Mouse (Mus musculus): ENCODE data around the gene Sgms2. TPM values are rescaled to one million over a fixed set of nuclear protein-coding genes. Genes with fewer than 3 reads are reported as not detected.

Sgms2 gene
- polyA plus RNA-seq, 1 experiment from 2014 or later, result 11.1 TPM

DNA sequence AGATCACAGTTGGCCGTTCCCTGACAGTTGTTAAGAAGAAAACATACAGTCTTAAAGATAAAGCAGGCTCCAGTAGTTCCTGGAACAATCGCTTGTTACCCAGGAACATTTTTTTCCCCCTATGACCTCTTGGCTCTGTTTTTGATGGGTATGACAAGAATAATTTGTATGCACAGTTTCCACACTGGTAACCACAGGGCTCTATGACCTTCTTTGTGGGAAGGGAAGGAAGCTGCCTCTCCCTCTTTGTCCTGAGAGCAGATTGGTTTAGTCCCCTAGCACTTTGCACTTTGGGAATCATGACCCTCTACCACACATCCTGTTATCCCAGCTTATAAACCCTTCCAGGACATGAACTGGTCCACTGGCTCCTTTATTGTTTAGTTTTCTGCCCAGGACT, 16.8 kb upstream of the Sgms2 start:
- Histone ChIP-seq H3K27me3 (ENCODE audit: insufficient read depth, low read length) (no peaks in the 10 kb centered on the region), H3K9ac (replicated peaks; ENCODE audit: low read length) (no peak overlapping the region), H3K4me2 (replicated peaks; ENCODE audit: low read depth, low read length) (no peak overlapping the region), H3K4me1 (ENCODE audit: insufficient read depth, low read length) (no peaks in the 10 kb centered on the region), H3K9me3 (ENCODE audit: low read length) (no peaks in the 10 kb centered on the region), H3K36me3 (ENCODE audit: insufficient read depth, low read length) (no peaks in the 10 kb centered on the region), H3K27ac (ENCODE audit: low read length) (no peak overlapping the region), H3K4me3 (ENCODE audit: low read length) (no peak overlapping the region)
- ATAC-seq (ENCODE audit: low FRiP score, low TSS enrichment), result peak; percentile 35; the same call in 1 of the 2 replicates
- 60% methylated on average over 2 of the region's 2 CpGs for WGBS

DNA sequence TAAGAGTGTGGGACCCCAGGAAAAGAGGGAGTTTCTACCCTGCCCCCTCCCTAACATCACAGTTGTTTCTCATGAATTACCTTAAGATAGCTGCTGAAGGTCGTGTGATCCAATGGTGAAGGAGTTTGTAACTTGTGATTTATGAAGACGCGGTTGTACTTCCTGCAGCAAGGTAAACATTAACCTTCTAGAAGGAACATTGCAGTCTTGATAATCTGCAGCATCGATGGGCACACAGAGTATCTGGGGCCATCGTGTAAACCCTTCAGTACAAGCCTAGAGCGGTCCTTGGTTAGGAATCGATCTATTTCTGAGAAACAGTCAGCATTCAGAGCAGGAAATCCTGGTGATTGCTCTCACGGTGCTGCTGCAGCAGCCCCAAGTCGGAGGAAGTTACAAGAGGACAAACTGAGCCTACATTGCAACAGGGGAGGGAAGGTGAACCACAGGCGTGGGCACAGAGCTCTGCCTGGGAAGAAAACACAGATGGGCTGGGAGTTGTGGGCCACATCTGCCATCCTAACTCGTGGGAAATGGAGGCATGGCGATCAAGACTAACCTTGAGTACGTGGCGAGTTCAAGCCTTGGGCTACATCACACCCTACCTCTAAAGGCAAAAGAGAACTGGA, 13.5 kb upstream of the Sgms2 start:
- H3K9ac ChIP-seq (replicated peaks; ENCODE audit: low read length), result no peak overlapping the region
- H3K36me3 ChIP-seq (ENCODE audit: insufficient read depth, low read length), result no peaks in the 10 kb centered on the region
- peaks cover 7% of the 10 kb centered on the region; the same call in 1 of the 2 replicates for H3K4me1 ChIP-seq (ENCODE audit: insufficient read depth, low read length)
- no peak overlapping the region for H3K27ac ChIP-seq (ENCODE audit: low read length)
- no peak overlapping the region for H3K4me3 ChIP-seq (ENCODE audit: low read length)
- H3K4me2 ChIP-seq (replicated peaks; ENCODE audit: low read depth, low read length), result no peak overlapping the region
- 70% methylated on average over 14 of the region's 14 CpGs for WGBS
- ATAC-seq (ENCODE audit: low FRiP score, low TSS enrichment), result no peak
- H3K9me3 ChIP-seq (ENCODE audit: low read length), result no peaks in the 10 kb centered on the region
- no peaks in the 10 kb centered on the region for H3K27me3 ChIP-seq (ENCODE audit: insufficient read depth, low read length)

DNA sequence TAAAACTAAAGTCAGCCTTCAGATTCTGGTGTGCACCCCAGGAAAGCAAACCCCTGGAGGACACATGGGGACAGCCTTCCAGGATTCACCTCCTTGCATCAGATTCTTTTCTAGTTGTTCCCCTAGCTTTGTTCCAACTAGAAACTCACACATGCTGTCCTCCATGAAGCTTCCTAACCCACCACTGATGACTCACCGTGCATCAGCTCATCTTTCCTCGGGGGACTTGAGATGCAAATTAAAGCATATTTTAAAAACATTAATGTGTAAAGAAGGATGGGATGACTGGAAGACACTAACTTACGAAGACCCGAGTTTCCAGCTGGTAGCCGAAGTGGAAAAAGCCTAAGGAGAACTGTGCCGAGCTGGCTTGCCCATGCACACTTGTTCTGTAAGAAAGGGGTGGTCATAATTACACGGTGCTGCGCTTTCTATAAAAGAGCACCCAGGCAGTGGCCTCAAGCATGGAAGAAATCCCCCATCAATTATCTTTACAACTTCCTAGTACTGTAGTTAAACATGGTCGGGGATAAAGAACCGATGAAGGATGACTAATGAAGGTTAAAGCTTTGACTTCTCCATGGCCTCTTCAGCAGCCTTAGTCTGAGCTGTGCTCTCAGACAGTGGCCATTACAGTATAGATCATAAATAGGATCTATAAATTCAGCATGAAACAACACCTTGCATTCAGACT, 10.6 kb upstream of the Sgms2 start:
- Histone ChIP-seq H3K9me3 (ENCODE audit: low read length) (no peaks in the 10 kb centered on the region), H3K9ac (replicated peaks; ENCODE audit: low read length) (no peak overlapping the region), H3K27ac (ENCODE audit: low read length) (0 out of 2 replicates have a peak overlapping the region, but pooled peaks have one; percentile 45), H3K4me2 (replicated peaks; ENCODE audit: low read depth, low read length) (no peak overlapping the region), H3K4me1 (ENCODE audit: insufficient read depth, low read length) (peaks cover 7% of the 10 kb centered on the region; the same call in 1 of the 2 replicates), H3K36me3 (ENCODE audit: insufficient read depth, low read length) (no peaks in the 10 kb centered on the region), H3K4me3 (ENCODE audit: low read length) (no peak overlapping the region), H3K27me3 (ENCODE audit: insufficient read depth, low read length) (no peaks in the 10 kb centered on the region)
- peak; percentile 79; the same call in 1 of the 2 replicates for ATAC-seq (ENCODE audit: low FRiP score, low TSS enrichment)
- WGBS, result 30% methylated on average over 10 of the region's 10 CpGs

- no peaks in the 10 kb centered on the region for H3K27me3 ChIP-seq (ENCODE audit: insufficient read depth, low read length)
- WGBS, result 72% methylated on average over 6 of the region's 6 CpGs
- peaks cover 15% of the 10 kb centered on the region; the same call in 1 of the 2 replicates for H3K4me1 ChIP-seq (ENCODE audit: insufficient read depth, low read length)
- no peak overlapping the region for H3K4me2 ChIP-seq (replicated peaks; ENCODE audit: low read depth, low read length)
- no peak for ATAC-seq (ENCODE audit: low FRiP score, low TSS enrichment)
- no peaks in the 10 kb centered on the region for H3K36me3 ChIP-seq (ENCODE audit: insufficient read depth, low read length)
- H3K4me3 ChIP-seq (ENCODE audit: low read length), result no peak overlapping the region
- no peak overlapping the region for H3K9ac ChIP-seq (replicated peaks; ENCODE audit: low read length)
- H3K27ac ChIP-seq (ENCODE audit: low read length), result no peak overlapping the region
- no peaks in the 10 kb centered on the region for H3K9me3 ChIP-seq (ENCODE audit: low read length)
Observed at GRCm38 (mm10) chr3:131499651-131500050, 8.4 kb upstream of the Sgms2 start.

DNA sequence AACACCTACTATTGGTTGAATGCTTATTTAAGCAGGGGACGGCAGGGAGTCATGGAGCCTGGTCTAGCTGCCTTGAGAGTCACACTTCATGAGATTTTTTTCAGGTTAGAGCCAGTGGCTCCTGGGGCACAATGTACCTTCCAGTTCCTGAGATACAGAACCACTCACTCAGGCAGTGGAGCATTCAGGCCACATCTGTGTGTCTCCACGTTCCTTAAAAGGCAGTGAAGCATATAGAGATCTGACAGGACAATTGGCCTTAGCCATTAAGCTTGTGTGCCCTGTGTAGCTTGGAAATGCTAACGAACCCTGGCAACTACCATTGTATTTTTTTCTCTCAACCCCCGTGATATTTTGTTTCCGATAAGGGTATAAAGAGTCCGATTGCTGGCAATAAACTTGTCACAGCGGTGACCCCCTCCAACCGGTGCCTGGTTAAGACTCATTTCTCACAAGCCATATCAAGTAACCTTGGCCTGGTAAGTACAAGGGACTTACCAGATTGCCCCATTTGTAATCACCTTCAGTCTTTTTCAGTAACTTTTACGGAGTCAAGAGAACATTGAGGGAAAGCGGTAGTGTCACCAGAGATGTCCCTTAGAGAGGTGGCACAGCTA, 5.4 kb upstream of the Sgms2 start:
- 0 out of 2 replicates have a peak, but pooled peaks cover 4% of the 10 kb centered on the region for H3K27me3 ChIP-seq (ENCODE audit: insufficient read depth, low read length)
- H3K36me3 ChIP-seq (ENCODE audit: insufficient read depth, low read length), result no peaks in the 10 kb centered on the region
- peak; percentile 80 for ATAC-seq (ENCODE audit: low FRiP score, low TSS enrichment)
- no peak overlapping the region for H3K4me2 ChIP-seq (replicated peaks; ENCODE audit: low read depth, low read length)
- no peaks in the 10 kb centered on the region for H3K9me3 ChIP-seq (ENCODE audit: low read length)
- 21% methylated on average over 10 of the region's 10 CpGs for WGBS
- H3K27ac ChIP-seq (ENCODE audit: low read length), result peak overlapping the region; percentile 59
- H3K4me3 ChIP-seq (ENCODE audit: low read length), result no peak overlapping the region
- peaks cover 11% of the 10 kb centered on the region; the same call in 1 of the 2 replicates for H3K4me1 ChIP-seq (ENCODE audit: insufficient read depth, low read length)
- no peak overlapping the region for H3K9ac ChIP-seq (replicated peaks; ENCODE audit: low read length)

DNA sequence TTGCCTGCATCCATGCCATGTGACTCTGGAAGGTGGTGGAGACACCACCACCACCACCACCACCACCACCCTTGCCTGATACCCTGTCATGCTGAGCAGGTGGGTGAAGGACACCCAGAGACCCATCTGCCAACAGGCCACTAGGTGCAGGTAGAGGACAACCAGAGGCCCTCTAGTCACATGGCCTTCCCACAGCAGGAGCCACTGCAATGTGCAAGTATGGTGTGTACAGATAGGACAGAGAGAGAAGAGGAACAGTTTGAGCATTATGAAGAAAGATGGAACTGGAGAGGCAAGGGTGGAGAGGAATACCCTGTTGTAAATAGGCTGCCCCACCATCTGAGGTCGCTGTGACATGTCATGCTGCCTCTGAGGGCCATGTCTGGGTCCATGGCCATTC, 3.9 kb upstream of the Sgms2 start:
- Histone ChIP-seq H3K9ac (replicated peaks; ENCODE audit: low read length) (no peak overlapping the region), H3K9me3 (ENCODE audit: low read length) (no peaks in the 10 kb centered on the region), H3K4me1 (ENCODE audit: insufficient read depth, low read length) (peaks cover 8% of the 10 kb centered on the region; the same call in 1 of the 2 replicates), H3K36me3 (ENCODE audit: insufficient read depth, low read length) (no peaks in the 10 kb centered on the region), H3K27ac (ENCODE audit: low read length) (no peak overlapping the region), H3K4me3 (ENCODE audit: low read length) (no peak overlapping the region), H3K27me3 (ENCODE audit: insufficient read depth, low read length) (0 out of 2 replicates have a peak, but pooled peaks cover 4% of the 10 kb centered on the region), H3K4me2 (replicated peaks; ENCODE audit: low read depth, low read length) (no peak overlapping the region)
- no peak for ATAC-seq (ENCODE audit: low FRiP score, low TSS enrichment)
- 59% methylated on average over 1 of the region's 1 CpGs for WGBS

DNA sequence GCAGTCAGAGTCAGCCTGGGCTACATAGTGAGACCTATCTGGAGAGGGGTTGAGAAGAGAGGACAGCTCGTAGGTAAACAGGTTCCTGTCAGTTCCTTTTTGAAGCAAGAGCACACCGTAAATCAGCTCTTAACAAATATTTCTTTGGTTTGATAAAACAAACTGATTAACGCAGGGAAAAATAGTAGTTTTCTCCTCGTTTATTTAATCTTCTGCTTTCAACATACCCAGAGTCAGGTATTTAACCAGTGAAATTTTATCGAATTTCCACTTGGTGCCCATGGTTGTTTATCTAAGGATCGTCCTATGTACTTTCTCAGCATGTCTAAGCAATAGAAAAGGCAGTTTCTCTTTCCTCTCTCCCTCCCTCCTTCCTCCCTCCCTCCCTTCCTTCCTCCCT, 2.0 kb upstream of the Sgms2 start:
- no peak overlapping the region for H3K4me2 ChIP-seq (replicated peaks; ENCODE audit: low read depth, low read length)
- no peak for ATAC-seq (ENCODE audit: low FRiP score, low TSS enrichment)
- no peaks in the 10 kb centered on the region for H3K9me3 ChIP-seq (ENCODE audit: low read length)
- WGBS, result 39% methylated on average over 6 of the region's 6 CpGs
- H3K4me1 ChIP-seq (ENCODE audit: insufficient read depth, low read length), result peaks cover 16% of the 10 kb centered on the region; the same call in 1 of the 2 replicates
- 0 out of 2 replicates have a peak, but pooled peaks cover 4% of the 10 kb centered on the region for H3K27me3 ChIP-seq (ENCODE audit: insufficient read depth, low read length)
- no peak overlapping the region for H3K4me3 ChIP-seq (ENCODE audit: low read length)
- no peak overlapping the region for H3K27ac ChIP-seq (ENCODE audit: low read length)
- H3K36me3 ChIP-seq (ENCODE audit: insufficient read depth, low read length), result no peaks in the 10 kb centered on the region
- H3K9ac ChIP-seq (replicated peaks; ENCODE audit: low read length), result no peak overlapping the region

GRCm38 (mm10) chr3:131491980-131492379, 769 bp upstream of the Sgms2 start:
- Histone ChIP-seq H3K4me3 (ENCODE audit: low read length) (no peak overlapping the region), H3K27ac (ENCODE audit: low read length) (no peak overlapping the region), H3K9ac (replicated peaks; ENCODE audit: low read length) (no peak overlapping the region), H3K4me1 (ENCODE audit: insufficient read depth, low read length) (peaks cover 17% of the 10 kb centered on the region; the same call in 1 of the 2 replicates), H3K36me3 (ENCODE audit: insufficient read depth, low read length) (no peaks in the 10 kb centered on the region), H3K9me3 (ENCODE audit: low read length) (no peaks in the 10 kb centered on the region), H3K4me2 (replicated peaks; ENCODE audit: low read depth, low read length) (no peak overlapping the region), H3K27me3 (ENCODE audit: insufficient read depth, low read length) (0 out of 2 replicates have a peak, but pooled peaks cover 4% of the 10 kb centered on the region)
- no peak for ATAC-seq (ENCODE audit: low FRiP score, low TSS enrichment)
- WGBS, result 93% methylated on average over 7 of the region's 7 CpGs

DNA sequence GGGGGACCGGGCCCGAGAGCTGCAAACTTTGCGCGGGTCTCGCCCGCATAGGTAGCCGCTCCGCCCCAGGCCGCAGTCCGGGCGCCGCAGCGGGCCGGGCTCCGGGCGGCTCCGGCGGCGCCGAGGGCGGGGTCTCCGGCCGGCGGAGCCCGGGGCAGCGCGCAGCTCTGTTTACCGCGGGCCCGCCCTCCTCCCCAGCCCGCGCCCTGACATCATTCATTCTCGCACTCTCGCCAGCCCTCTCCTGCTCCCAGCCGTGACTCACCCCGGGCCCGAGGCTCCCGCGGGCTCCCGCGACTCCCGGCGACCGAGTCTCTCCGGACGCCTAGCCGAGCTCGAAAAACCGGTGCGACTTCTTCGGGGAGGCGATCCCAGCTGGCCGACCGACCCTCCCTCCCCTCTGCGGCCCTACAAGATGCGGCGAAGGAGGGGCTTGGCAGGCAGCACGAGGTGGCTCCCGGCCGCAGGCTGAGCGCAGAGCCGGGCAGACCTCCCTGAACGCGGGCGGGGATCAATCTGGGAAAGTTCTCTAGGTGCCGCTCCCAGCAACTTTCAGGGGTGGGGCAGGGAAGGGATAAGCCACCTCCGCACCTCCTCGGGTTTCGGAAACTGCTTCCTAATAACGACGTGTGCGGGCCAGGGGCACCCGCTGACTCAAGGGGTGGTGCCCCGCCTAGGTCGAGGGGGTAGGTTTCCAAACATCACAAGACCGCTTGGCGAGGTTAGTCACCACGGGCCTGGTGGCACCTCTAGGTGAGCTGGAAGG, 885 bp downstream of the Sgms2 start:
- under 1% methylated on average over 66 of the region's 78 CpGs for WGBS
- peak overlapping the region; percentile 92 for H3K27ac ChIP-seq (ENCODE audit: low read length)
- 0 out of 2 replicates have a peak, but pooled peaks cover 9% of the 10 kb centered on the region for H3K4me1 ChIP-seq (ENCODE audit: insufficient read depth, low read length)
- no peaks in the 10 kb centered on the region for H3K36me3 ChIP-seq (ENCODE audit: insufficient read depth, low read length)
- H3K9me3 ChIP-seq (ENCODE audit: low read length), result no peaks in the 10 kb centered on the region
- H3K4me2 ChIP-seq (replicated peaks; ENCODE audit: low read depth, low read length), result peak overlapping the region; percentile 68
- ATAC-seq (ENCODE audit: low FRiP score, low TSS enrichment), result peak; percentile 92
- H3K4me3 ChIP-seq (ENCODE audit: low read length), result peak overlapping the region; percentile 75
- peak overlapping the region; percentile 86 for H3K9ac ChIP-seq (replicated peaks; ENCODE audit: low read length)
- H3K27me3 ChIP-seq (ENCODE audit: insufficient read depth, low read length), result 0 out of 2 replicates have a peak, but pooled peaks cover 4% of the 10 kb centered on the region
